Mouse (Mus musculus) neural tube, embryonic 14.5 days (tissue): ENCODE measurements around the gene Dtx2. TPM values are rescaled to one million over a fixed set of nuclear protein-coding genes. Genes with fewer than 3 reads are reported as not detected.

Source experiments
- ATAC-seq: fragments of 200-750 bp; cut with Nextera tagmentation; 2 replicates; pipeline ENCODE4 v1.8.0; 2017; ENCODE audit warnings: low read depth, mild to moderate bottlenecking, moderate TSS enrichment, moderate library complexity
- H3K27ac ChIP-seq: fragments of 300-500 bp; sonication (generic); 2 replicates; pipeline ENCODE4 v1.5.1; 2014; ENCODE audit warnings: low read depth, mild to moderate bottlenecking, control low read depth, low read length, moderate library complexity, mixed read lengths
- H3K27me3 ChIP-seq: fragments of 300-500 bp; sonication (generic); 2 replicates; pipeline ENCODE4 v1.6.1; 2014; ENCODE audit warnings: low read length; ENCODE audit not compliant: control insufficient read depth, insufficient read depth
- H3K36me3 ChIP-seq: fragments of 300-500 bp; sonication (generic); 2 replicates; pipeline ENCODE4 v1.6.1; 2014; ENCODE audit warnings: low read length, mixed read lengths; ENCODE audit not compliant: control insufficient read depth, insufficient read depth
- H3K4me1 ChIP-seq: fragments of 300-500 bp; sonication (generic); 2 replicates; pipeline ENCODE4 v1.6.1; 2014; ENCODE audit warnings: low read length; ENCODE audit not compliant: control insufficient read depth, insufficient read depth
- H3K4me2 ChIP-seq: fragments of 300-500 bp; sonication (generic); 2 replicates; pipeline ENCODE4 v1.6.1; 2014; ENCODE audit warnings: mild to moderate bottlenecking, low read depth, low read length, control low read depth
- H3K4me3 ChIP-seq: fragments of 300-500 bp; sonication (generic); 2 replicates; pipeline ENCODE4 v1.5.1; 2014; ENCODE audit warnings: low read depth, low read length, control low read depth, mixed read lengths
- H3K9ac ChIP-seq: fragments of 300-500 bp; sonication (generic); replicated peaks from 2 replicates; pipeline ENCODE4 v1.6.1; 2014; ENCODE audit warnings: low read depth, mild to moderate bottlenecking, control low read depth, low read length, mixed read lengths
- H3K9me3 ChIP-seq: fragments of 300-500 bp; sonication (generic); 2 replicates; pipeline ENCODE4 v1.6.1; 2016; ENCODE audit warnings: low read length; ENCODE audit not compliant: control insufficient read depth
- WGBS: fragments of 180-500 bp; shearing (Covaris S2); extraction: QIAGEN DNeasy Blood & Tissue Kit; methylation state at CpG from one replicate; pipeline ENCODE4 v1.1.7; 2014; 5-methylcytosine and 5-hydroxymethylcytosine counted together
- polyA plus RNA-seq: library from polyadenylated mRNA; unstranded; fragments of >200 nt; fragmentation: Nextera tagmentation; extraction: Ambion mirVana; gene quantifications from 2 replicates; pipeline ENCODE4 v1.2.1, GENCODE M21; 2014

Dtx2 gene
- polyA plus RNA-seq, 1 experiment from 2014 or later = 18.9 TPM

DNA sequence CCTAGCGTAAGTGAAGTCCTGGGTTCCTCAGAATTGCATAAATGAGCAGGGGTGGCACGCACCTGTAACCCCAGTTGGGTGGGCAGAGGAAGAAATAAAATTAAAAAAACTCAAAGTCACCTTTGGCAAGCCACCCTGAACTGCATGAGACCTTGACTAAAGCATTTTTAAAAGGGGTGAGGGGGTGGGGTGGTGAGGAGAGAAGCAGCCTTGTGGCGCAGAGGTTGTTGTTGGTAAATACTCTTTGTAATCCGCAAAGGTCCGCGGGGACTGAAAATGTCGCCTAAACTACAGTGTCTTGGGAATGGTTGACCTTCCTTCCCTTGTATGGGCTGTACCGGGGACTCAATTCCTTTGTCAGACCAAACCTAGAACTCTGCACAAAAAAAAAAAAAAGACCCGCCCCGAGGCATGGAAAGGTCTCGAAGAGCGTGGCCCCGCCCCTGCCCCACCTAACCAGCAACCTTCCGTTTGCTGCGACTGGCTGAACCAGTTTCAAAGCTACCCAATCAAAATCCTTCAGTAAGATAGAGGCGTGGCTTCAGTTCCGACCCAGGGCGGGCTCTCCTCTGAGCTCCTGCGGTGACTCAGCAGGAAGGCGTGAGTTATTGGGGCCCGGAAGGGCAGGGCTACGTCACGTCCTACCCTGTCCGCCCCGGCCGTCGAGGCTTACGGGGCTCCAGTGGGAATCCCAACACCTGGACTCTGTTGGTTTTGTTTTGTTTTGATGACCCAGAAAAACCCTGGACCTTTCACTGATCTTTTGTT lies 37.2 kb upstream of the Dtx2 start:
- 7% methylated on average over 28 of the region's 28 CpGs for WGBS
- Histone ChIP-seq H3K27me3 (no peaks in the 10 kb centered on the region), H3K9ac (no peak overlapping the region), H3K9me3 (no peaks in the 10 kb centered on the region), H3K4me2 (peak overlapping the region; percentile 39), H3K36me3 (no peaks in the 10 kb centered on the region), H3K4me1 (0 out of 2 replicates have a peak, but pooled peaks cover 8% of the 10 kb centered on the region), H3K27ac (peak overlapping the region; percentile 82), H3K4me3 (peak overlapping the region; percentile 26)
- peak; percentile 70 for ATAC-seq

DNA sequence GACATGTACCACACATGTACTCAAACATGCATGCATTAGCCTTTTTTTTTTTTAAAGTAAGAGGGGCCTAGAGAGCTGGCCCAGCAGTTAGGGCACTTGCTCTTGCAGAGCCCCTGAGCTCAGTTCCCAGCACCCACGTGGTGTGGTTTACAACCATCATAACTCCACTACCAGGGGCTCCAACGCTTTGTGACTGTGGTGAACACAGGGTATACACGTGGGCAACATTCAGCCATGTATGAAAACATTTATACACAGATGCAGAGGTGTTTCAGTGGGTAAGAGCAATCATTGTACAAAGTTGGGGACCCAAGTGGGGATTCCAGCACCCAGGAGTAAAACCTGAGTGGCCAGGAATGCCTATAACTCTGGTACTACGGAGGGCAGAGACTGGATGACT lies 36.2 kb upstream of the Dtx2 start:
- H3K27me3 ChIP-seq = no peaks in the 10 kb centered on the region

DNA sequence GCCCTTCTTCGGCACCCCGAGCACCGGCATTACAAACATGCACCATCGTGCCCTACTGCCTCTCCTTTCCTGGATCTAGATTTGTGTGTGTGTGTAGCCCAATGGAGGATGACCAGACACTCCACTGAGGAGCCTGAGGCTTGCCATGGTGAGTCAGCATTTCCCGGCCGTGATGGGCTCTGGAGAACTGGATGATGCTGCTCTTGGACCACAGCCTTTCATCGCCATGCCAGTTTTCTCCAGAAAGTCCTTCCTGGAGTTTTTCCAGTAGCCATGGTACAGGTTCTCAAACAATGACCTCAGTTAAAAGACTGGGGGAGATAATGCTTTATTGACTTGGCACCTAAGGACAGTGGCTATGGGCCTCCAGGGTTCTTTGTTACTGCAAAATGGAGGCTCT lies 34.7 kb upstream of the Dtx2 start:
- Histone ChIP-seq H3K4me3 (no peak overlapping the region), H3K4me1 (0 out of 2 replicates have a peak, but pooled peaks cover 11% of the 10 kb centered on the region), H3K27ac (no peak overlapping the region), H3K4me2 (no peak overlapping the region), H3K36me3 (no peaks in the 10 kb centered on the region), H3K27me3 (no peaks in the 10 kb centered on the region), H3K9ac (no peak overlapping the region), H3K9me3 (no peaks in the 10 kb centered on the region)
- ATAC-seq = no peak
- WGBS = 89% methylated on average over 7 of the region's 7 CpGs

More for the DNA sequence above, 36.2 kb upstream of the Dtx2 start:
- H3K27ac ChIP-seq = peak overlapping the region; percentile 82; the same call in 1 of the 2 replicates
- H3K9me3 ChIP-seq = no peaks in the 10 kb centered on the region
- H3K9ac ChIP-seq = no peak overlapping the region
- 89% methylated on average over 4 of the region's 4 CpGs for WGBS
- H3K36me3 ChIP-seq = no peaks in the 10 kb centered on the region
- no peak for ATAC-seq
- H3K4me3 ChIP-seq = no peak overlapping the region
- no peak overlapping the region; the same call in 1 of the 2 replicates for H3K4me2 ChIP-seq
- 0 out of 2 replicates have a peak, but pooled peaks cover 11% of the 10 kb centered on the region for H3K4me1 ChIP-seq

DNA sequence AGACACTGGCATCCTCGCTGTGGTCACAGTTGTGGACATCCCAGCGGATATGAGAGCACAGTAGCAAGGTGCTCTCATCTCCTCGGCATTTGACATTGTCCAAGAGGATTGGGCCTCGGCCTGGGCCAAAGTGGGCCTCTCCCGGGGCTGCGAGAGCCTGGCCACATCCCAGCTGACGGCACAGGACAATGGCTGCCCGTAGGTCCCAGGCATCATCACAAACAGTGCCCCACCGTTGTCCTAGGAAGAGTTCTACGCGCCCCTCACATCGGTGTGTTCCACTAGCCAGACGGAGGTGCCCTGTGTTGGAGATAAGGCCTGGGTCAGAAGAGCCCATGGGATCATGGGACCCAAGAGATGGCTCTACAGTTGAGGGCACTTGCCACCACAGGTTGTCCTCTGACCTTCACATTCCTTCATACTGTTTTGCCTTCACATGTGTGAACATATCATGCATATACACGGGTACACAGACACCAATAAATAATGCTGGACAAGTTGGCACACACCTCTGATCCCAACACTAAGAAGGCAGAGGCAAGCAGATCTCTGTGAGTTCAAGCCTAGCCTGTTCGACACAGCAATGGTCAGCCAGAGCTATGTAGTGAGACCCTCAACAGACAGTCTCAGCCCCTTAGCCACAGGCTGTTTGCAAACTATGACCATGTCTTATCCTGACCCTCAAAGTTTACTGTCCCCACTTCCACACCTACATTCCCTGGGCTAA lies 33.5 kb upstream of the Dtx2 start:
- WGBS = 97% methylated on average over 15 of the region's 15 CpGs
- Histone ChIP-seq H3K27me3 (no peaks in the 10 kb centered on the region), H3K9ac (no peak overlapping the region), H3K4me3 (no peak overlapping the region), H3K4me2 (no peak overlapping the region), H3K36me3 (no peaks in the 10 kb centered on the region), H3K4me1 (0 out of 2 replicates have a peak, but pooled peaks cover 11% of the 10 kb centered on the region), H3K9me3 (no peaks in the 10 kb centered on the region), H3K27ac (no peak overlapping the region; the same call in 1 of the 2 replicates)
- ATAC-seq = no peak

DNA sequence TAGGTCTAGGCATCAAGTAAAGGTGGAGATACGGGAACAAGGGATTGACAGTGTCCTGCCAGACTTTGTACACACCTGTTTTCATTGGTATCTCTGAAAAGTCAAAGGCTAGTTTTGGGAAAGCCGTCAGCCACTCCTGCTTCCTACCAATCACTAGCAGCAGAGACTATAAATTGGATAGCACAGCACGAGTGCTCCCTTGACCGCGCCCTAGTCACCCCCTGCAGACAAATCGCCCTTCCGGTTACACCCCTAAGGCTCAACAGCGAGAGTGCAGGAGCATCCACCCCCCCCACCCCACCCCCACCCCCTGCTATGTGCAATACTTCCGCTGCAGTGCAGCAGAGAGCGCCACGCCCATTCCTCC lies 32.5 kb upstream of the Dtx2 start:
- peak overlapping the region; percentile 58 for H3K4me3 ChIP-seq
- ATAC-seq = no peak
- H3K27me3 ChIP-seq = no peaks in the 10 kb centered on the region
- no peak overlapping the region for H3K9ac ChIP-seq
- 0 out of 2 replicates have a peak, but pooled peaks cover 7% of the 10 kb centered on the region for H3K4me1 ChIP-seq
- 0% methylated on average over 11 of the region's 11 CpGs for WGBS
- peak overlapping the region; percentile 92 for H3K4me2 ChIP-seq
- peak overlapping the region; percentile 98 for H3K27ac ChIP-seq
- no peaks in the 10 kb centered on the region for H3K36me3 ChIP-seq
- H3K9me3 ChIP-seq = no peaks in the 10 kb centered on the region

DNA sequence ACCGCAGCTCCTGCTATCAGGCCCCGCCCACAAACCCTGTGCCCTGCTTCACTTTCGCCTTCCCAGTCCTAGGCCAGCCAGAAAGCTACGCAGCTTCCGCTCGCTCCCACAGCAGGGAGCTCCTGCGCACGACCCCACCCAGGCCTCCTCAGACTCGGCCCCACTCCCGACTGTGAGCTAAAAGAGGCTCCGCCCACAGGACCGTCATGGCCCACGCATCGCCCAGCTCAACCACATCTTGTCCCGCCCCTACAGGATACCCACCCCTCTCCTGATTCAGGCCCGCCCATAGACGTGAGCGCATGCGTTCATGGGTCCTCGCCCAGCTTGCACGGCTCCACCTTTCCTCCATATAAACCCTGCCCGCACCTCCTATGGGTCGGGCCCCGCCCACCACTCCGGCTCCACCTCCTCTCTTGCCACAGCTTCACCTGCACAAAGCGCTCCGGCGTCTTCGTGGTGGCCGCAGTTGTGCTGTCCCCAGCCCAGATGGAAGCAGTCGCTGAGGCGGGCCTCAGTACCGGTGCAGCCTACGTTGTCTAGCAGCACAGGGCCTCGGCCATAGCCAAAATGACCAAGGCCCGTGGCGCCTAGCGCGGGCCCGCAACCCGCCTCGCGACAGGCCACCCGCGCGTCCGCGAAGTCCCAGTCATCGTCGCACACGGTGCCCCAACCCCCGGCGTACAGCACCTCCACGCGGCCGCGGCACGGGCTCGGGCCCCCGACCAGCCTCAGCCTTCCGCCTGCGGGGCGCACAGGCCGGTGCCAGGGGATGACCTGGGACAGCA lies 31.9 kb upstream of the Dtx2 start:
- peak overlapping the region; percentile 98 for H3K27ac ChIP-seq
- H3K9ac ChIP-seq = peak overlapping the region; percentile 86
- ATAC-seq = peak; percentile 96
- 0 out of 2 replicates have a peak, but pooled peaks cover 6% of the 10 kb centered on the region for H3K4me1 ChIP-seq
- H3K4me3 ChIP-seq = peak overlapping the region; percentile 58
- H3K36me3 ChIP-seq = no peaks in the 10 kb centered on the region
- H3K9me3 ChIP-seq = no peaks in the 10 kb centered on the region
- H3K27me3 ChIP-seq = no peaks in the 10 kb centered on the region
- H3K4me2 ChIP-seq = peak overlapping the region; percentile 92
- WGBS = under 1% methylated on average over 63 of the region's 64 CpGs

DNA sequence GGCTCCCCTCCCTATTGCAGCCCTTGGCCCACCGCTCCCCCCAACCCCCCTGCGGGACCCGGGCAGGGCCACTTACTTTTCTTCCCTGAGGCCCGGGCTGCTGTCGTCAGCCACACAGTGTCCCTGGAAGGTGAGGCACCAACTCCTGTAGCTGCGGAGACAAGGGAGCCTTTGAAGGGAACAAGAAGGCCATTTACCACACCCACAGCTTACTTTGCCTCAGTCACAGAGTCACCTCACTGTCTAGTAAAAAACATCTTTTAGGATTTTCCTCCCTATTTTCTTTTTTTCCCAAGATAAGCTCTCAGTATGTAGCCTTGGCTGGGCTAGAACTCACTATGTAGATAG lies 31.3 kb upstream of the Dtx2 start:
- H3K4me1 ChIP-seq = 0 out of 2 replicates have a peak, but pooled peaks cover 6% of the 10 kb centered on the region
- peak overlapping the region; percentile 98 for H3K27ac ChIP-seq
- ATAC-seq = no peak

DNA sequence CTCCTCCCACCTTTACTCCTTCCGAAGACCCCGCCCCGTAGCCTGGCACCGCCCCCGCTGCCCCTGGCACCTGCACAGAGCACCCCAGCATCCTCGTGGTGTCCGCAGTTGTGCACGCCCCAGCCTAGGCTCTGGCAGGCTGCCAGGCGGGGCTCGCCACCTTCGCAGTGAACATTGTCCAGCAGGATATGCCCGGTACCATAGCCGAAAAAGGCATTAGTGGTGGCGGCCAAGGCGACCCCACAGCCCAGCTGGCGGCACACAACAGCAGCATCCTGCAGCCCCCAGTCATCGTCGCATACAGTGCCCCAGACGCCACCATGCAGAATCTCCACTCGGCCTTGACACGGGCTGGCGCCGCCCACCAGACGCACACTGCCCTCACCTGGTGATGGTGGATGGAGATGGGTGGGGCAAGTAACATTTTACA lies 29.1 kb upstream of the Dtx2 start:
- H3K27ac ChIP-seq = no peak overlapping the region
- H3K36me3 ChIP-seq = no peaks in the 10 kb centered on the region
- H3K4me3 ChIP-seq = peak overlapping the region; percentile 0; the same call in 1 of the 2 replicates
- WGBS = 10% methylated on average over 24 of the region's 24 CpGs
- no peak overlapping the region for H3K9ac ChIP-seq
- H3K4me1 ChIP-seq = 0 out of 2 replicates have a peak, but pooled peaks cover 6% of the 10 kb centered on the region
- H3K4me2 ChIP-seq = peak overlapping the region; percentile 1; the same call in 1 of the 2 replicates
- no peaks in the 10 kb centered on the region for H3K27me3 ChIP-seq
- H3K9me3 ChIP-seq = no peaks in the 10 kb centered on the region
- ATAC-seq = no peak

More for the DNA sequence above, 31.3 kb upstream of the Dtx2 start:
- Histone ChIP-seq H3K27me3 (no peaks in the 10 kb centered on the region), H3K4me3 (peak overlapping the region; percentile 58), H3K9me3 (no peaks in the 10 kb centered on the region), H3K4me2 (peak overlapping the region; percentile 92), H3K9ac (peak overlapping the region; percentile 86), H3K36me3 (no peaks in the 10 kb centered on the region)
- WGBS = 4% methylated on average over 6 of the region's 6 CpGs
